Mouse (Mus musculus) bone marrow, adult 2 months (tissue): ENCODE data around the gene Rai14.

Experiments used
- CTCF ChIP-seq: fragments of 200-500 bp; IDR thresholded peaks from 2 replicates; pipeline ENCODE4 v1.5.1; 2011; ENCODE audit warnings: low read length, control low read depth; ENCODE audit not compliant: control insufficient read depth, insufficient read depth
- POLR2A ChIP-seq: fragments of 200-500 bp; IDR thresholded peaks from 2 replicates; pipeline ENCODE4 v1.6.1; 2011; ENCODE audit warnings: low read depth, mild to moderate bottlenecking, control low read depth, low read length, borderline replicate concordance; ENCODE audit not compliant: control insufficient read depth

DNA sequence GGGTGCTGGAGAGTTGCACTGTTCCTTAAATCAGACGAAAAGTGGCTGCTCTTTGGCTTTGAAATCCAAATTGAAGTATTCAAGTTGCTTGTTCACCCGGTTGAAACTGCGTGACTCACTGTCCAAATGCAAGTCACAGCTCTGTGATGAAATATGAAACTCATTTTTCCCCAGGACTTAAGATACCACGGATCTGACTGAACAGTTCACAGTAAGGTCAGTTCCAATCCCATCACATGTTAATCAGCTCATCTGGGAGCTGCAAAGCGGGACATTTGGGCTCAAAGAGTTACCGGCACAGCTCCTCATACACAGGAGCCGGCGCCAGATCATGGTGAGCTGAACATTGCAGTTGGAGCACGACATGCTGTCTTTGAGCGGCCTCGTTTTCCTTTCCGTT is 45.6 kb upstream of the Rai14 start:
- TF ChIP-seq POLR2A (no peak), CTCF (no peak)
